Mouse (Mus musculus) B cell, adult 2 months (primary cell): ENCODE data around the gene Ubald2.
"Not testable (repeated sequence)": the region's sequence is repeated elsewhere in the genome, so short reads cannot be mapped to it uniquely, and the experiment has no call there.

Experiments used
- DNase-seq, 2 experiments: peaks; one replicate each; pipeline ENCODE4 v3.0.0; 2022

Gene Ubald2

DNA sequence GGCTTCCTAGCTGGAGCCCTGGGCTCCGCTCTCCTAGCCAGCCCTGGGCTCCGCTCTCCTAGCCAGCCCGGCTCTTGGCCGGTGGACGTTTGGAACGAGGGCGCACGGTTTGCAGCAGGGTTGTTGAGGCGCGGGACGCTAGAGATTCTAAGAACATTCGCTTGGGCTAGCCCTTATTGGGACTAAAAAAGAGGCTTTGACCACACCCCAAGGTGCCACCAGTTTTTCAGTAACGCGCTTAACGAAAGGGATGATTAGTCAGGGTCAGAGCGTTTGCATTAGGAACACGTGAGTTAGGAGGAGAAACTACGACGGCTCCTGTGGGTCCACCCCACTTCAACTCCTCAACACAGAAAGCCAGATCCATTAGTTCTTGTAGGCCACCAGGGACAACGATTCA, 32.2 kb downstream of the Ubald2 start, which contains the start of gene Qrich2:
Qrich2 (minus strand) TSS at position 101 of the 400 bp plus-strand sequence.
- DNase-seq, result no peak

GRCm38 (mm10) chr11:116468338-116468737, 34.4 kb downstream of the Ubald2 start:
- DNase-seq, result not testable (repeated sequence)

GRCm38 (mm10) chr11:116470249-116470648, 36.4 kb downstream of the Ubald2 start:
- DNase-seq, result no peak

GRCm38 (mm10) chr11:116470896-116471295, 37.0 kb downstream of the Ubald2 start:
- DNase-seq, result no peak

DNA sequence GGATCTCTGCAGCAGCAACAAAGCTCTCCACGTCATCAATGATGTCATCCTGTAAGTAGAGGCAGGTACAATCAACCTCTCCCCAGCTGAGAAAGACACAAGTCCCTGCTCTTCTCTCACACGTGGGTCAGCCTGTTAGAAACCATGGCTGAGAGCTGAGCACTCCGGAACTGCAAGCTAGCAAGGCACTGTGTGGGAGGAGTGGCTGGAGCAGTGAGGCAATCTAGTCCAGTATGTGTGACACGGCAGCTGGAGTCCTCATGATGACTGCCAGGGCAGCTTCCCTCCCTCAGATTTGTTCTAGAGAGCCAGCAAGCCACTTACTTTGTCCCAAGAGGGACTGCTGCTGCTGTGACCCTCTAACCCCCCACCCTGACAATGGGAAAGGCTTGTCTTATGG, 38.4 kb downstream of the Ubald2 start:
- DNase-seq, result no peak

- DNase-seq, result no peak
Observed at GRCm38 (mm10) chr11:116476041-116476440, 42.1 kb downstream of the Ubald2 start.

DNA sequence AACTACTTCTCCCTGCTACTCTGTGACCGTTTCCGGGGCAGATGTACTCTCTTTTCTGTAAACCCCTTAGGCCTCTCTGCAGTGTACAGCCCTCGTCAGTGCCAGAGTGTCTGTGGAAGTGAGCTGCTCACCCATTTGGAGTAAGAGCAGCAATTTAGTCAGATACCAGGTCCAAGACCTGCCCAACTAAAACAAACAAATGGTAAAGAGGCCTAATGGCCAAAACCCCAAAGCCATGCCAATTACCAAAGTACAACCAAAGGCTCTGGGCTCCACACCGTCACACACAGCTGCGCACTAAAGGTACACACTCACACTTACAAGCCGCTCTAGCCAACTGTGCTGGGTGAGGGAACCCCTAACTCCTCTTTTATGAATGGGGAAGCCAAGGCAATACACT, 42.8 kb downstream of the Ubald2 start:
- DNase-seq, result no peak

DNA sequence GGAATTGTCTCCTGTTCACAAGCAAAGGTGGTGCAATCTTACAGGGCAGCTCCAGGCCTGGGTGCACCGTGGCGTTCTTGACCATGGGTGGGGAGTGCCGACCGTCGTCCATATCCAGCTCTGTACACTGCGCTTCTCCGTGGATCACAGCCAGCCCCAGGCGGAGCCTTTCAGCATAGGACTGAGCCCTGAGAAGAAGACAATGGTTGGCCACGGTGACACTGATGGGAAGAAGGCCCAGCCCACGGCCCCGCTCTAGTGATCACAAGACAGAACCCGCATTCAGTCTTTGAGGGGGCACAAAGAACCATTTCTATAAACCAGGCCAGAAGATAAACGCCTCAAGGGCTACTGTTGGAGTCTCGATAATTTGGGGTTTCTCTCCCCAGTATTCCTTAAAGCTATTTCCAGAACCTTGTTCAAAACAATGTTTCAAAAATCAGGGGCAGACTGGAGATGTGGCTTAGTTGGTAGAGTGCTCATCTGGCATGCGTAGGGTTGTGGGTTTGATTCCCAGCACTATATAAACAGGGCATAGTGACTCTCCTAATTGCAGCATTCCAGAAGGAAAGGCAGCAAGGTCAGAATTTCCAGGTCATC, 43.4 kb downstream of the Ubald2 start:
- no peak for DNase-seq

DNA sequence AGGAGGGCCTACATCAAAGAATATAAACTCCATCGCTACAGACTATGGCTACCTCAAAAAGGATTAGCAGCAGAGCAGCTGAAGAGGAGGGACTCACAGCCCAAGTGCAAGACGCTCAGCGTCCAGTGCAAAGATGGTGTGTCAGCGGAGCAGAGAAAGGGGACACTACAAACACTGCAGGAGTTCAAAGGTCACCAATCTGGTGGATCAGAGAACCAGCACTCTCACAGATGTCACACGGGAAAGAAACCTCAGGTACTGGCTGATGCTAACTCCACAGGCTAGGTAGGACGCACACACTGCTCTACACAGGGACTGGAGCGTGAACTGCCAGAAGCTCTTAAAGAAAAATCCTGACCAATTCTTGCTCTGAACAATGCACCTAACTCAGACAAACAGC, 45.1 kb downstream of the Ubald2 start:
- no peak for DNase-seq

GRCm38 (mm10) chr11:116479832-116480231, 45.9 kb downstream of the Ubald2 start:
- DNase-seq, result no peak

GRCm38 (mm10) chr11:116480975-116481374, 47.1 kb downstream of the Ubald2 start:
- DNase-seq, result no peak

DNA sequence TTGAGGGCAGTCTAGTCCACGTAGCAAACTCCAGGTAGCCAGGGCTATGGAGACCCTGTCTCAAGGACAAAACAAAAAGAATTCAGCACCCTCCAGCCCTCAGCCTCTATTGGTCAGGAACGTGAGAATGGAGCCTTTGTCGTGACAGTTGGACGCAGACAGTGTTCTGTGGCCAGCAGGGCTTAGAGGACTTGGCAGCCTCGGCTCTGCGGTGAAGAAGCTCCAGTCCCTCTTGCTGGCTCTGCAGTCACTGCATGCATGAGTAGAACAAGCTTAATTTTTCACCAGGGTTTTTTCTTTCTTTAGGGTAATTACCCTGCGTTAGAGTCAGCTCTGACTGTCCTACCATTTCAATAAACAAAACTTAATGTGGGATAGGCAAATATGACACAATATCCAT, 47.9 kb downstream of the Ubald2 start:
- no peak for DNase-seq

DNA sequence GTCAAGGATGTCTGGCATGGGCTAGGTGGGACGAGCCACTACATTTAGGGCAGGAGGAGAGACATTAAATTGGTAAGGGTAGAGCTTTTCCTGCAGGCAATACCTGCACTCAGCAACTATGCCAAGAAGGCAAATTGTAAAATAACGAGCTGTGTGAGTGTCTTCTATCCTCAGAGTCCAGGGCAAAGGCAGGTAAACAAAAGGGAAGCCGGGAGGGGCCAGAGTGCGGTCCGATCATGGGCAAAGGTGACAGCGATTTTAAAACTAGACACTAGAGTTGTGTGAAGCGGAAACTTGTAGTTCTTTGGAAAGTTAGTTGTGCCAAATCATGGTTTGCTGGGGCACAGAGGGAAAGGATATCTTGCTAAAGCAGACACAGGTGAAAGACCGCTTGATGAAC, 50.4 kb downstream of the Ubald2 start:
- no peak for DNase-seq

DNA sequence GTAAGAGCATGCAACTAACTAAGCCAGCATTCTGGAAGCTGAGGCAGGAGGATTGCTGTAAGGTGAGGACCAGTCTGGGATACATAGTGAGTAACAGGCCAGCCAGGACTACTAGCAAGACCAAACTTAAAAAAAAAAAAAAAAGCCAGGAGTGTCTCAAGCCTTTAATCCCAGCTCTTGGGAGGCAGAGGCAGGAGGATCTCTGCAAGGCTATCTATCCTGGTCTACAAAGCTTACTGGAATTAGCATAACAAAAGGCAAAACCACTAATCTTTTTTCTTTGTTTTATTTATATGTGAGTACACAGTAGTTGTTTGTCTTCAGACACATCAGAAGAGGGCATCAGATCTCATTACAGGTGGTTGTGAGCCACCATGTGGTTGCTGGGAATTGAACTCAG, 54.3 kb downstream of the Ubald2 start:
- no peak for DNase-seq
